Mouse (Mus musculus): ENCODE data around the gene Mfsd4b2. TPM values are rescaled to one million over a fixed set of nuclear protein-coding genes. Genes with fewer than 3 reads are reported as not detected.
"Not testable (repeated sequence)": the region's sequence is repeated elsewhere in the genome, so short reads cannot be mapped to it uniquely, and the experiment has no call there.

The Mfsd4b2 gene
- polyA plus RNA-seq, 1 experiment from 2014 or later = 0.06 TPM

DNA sequence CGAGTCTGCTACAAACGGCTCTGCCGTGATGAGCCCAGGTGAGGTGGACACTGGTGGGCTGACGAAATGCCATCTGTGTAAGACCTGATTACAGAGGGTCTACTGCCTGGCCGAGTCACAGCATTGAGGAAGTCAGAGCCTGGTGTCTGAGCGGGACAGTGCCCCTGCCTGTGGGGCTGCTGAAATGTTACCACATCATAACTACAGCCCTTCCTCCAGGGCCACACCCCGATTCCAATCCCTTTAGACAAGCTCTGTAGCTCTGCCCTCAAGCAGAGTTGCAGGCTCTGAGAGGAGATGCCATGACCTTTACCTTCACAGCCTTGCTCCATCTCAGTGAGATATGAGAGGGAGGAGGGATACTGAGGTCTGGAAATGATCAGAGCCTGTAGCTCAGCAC, 9.8 kb upstream of the Mfsd4b2 start:
- no peak for ATAC-seq (replicated peaks)
- H3K4me2 ChIP-seq = no peak overlapping the region
- no peaks in the 10 kb centered on the region for H3K27me3 ChIP-seq (replicated peaks)
- no peaks in the 10 kb centered on the region for H3K36me3 ChIP-seq (replicated peaks)
- H3K9ac ChIP-seq = no peak overlapping the region
- H3K4me3 ChIP-seq = no peak overlapping the region
- 82% methylated on average over 7 of the region's 7 CpGs for WGBS
- H3K9me3 ChIP-seq = no peaks in the 10 kb centered on the region
- no peak overlapping the region for H3K27ac ChIP-seq
- H3K4me1 ChIP-seq = no peaks in the 10 kb centered on the region

DNA sequence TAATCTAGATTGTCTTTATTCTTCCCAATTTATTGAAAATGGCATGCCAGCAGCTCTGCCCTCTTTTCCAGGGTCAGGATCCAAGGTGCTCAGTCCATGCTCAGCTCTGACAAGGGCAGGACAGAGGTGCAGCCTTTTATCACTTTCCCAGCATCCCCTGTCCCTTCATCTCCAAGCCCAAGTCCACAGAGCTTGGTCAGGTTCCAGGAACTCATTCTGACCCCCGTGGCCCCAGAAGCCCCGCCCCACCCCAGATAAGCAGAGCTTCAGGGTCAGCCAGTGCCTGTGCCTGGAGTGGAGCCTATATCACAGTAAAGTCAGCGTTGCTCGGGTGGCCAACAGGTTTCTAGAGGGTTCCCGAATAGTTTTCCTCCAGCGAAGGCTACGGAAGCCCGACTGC, 2.2 kb downstream of the Mfsd4b2 start:
- H3K9ac ChIP-seq; H3K4me2 ChIP-seq; H3K4me3 ChIP-seq; H3K27ac ChIP-seq; ATAC-seq (replicated peaks); H3K36me3 ChIP-seq (replicated peaks); H3K9me3 ChIP-seq; H3K4me1 ChIP-seq: not testable (repeated sequence)
- H3K27me3 ChIP-seq (replicated peaks) = peaks cover 12% of the 10 kb centered on the region
- WGBS = 78% methylated on average over 8 of the region's 8 CpGs

DNA sequence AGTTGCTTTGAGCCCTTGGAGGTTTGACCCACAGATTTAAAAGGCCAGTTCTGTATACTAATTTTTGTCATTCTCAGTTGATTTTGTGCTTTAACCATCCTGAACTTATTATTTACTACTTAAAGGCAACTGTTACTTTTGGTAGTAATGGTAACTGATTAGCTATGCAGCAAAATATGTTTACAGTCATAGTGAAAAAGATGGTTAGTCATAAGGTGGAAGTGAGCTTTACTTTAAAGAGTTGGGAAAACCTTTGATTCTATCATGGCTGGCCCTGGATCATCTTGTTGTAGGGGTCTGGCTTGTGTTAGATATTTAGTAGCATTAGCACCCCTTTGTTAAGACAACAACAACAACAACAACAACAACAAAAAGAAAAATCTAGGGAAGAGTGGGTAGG, 14.1 kb downstream of the Mfsd4b2 start:
- no peak overlapping the region for H3K9ac ChIP-seq
- H3K9me3 ChIP-seq = no peaks in the 10 kb centered on the region
- H3K4me1 ChIP-seq = no peaks in the 10 kb centered on the region
- H3K4me2 ChIP-seq = no peak overlapping the region
- H3K27me3 ChIP-seq (replicated peaks) = no peaks in the 10 kb centered on the region
- H3K4me3 ChIP-seq = no peak overlapping the region
- ATAC-seq (replicated peaks) = no peak
- no peaks in the 10 kb centered on the region for H3K36me3 ChIP-seq (replicated peaks)
- H3K27ac ChIP-seq = no peak overlapping the region

DNA sequence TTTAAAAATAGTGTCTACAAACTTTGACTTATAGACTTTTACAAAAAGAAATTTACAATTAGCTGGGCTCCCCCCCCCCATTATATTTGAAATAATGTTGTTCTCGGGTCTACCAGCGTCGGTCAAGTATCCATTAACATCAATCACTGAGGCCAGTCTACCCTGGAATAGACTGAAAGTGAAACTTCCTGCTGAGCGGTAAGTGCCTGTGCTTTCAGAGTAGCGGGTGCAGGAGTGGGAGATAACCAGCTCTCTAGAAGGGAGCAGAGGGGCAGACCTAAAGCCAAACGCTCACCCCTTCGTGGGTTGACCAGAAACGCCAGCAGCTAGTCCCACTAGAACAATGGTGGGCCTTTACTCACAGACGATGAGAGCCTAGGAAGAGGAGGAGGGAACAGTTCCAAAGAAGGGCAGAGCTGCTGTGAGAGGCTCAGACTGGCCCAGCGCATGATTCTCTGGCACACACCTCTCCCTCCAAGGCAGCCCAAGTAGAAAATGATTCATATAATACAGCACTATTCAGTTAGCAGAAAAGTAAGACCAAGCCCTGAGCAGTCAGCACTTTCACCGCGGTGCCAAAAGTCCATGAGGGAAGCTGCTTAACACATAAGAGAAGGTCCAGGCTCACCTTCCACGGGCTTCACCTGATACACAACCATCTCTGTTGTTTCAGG, 17.8 kb downstream of the Mfsd4b2 start:
- Histone ChIP-seq H3K4me3 (no peak overlapping the region), H3K27ac (no peak overlapping the region), H3K9me3 (no peaks in the 10 kb centered on the region), H3K9ac (no peak overlapping the region), H3K36me3 (replicated peaks) (no peaks in the 10 kb centered on the region), H3K4me1 (no peaks in the 10 kb centered on the region), H3K27me3 (replicated peaks) (no peaks in the 10 kb centered on the region), H3K4me2 (no peak overlapping the region)
- 76% methylated on average over 13 of the region's 13 CpGs for WGBS
- ATAC-seq (replicated peaks) = no peak

DNA sequence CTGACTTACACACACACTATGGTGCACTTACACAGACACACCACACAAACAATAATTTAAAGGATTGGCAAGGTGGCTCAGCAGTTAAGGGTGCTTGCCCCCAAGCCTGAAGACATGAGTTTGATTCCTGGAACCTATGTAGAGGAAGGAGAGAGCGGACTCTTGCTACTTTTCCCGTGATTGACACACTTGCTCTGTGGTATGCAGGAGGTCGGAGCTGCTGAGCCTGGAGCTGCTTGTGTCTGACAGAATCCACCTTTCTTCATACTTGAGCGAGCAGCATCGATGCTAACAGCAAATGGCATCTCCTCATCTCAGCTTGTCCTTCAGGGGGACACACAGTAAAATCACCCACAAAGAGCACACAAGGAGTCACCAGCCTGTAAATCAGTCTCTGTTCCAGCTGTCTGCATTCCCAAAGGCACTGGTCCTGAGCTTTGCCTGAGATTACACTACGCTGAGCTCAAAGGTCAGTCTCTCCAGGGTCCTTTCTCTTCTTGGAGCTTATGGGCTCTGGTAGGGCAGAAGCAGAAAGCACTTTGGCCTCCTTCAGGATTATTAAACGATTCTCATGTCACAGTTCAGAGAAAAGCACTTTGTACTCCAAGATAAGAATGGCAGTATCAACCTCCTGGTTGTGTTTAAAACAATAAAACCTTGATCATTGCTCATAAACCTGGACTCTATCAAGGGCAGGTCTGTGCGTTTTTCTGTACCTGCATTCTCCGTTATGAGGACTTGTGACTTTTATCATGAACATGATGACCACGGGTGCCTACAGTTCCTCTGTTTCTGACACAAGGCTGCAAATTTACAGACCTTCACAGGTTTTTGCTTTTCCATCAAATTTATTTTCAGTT, 19.7 kb downstream of the Mfsd4b2 start:
- 81% methylated on average over 10 of the region's 10 CpGs for WGBS
- Histone ChIP-seq H3K27me3 (replicated peaks) (no peaks in the 10 kb centered on the region), H3K9ac (no peak overlapping the region), H3K4me1 (no peaks in the 10 kb centered on the region), H3K27ac (no peak overlapping the region), H3K4me3 (no peak overlapping the region), H3K4me2 (no peak overlapping the region), H3K36me3 (replicated peaks) (no peaks in the 10 kb centered on the region), H3K9me3 (no peaks in the 10 kb centered on the region)
- ATAC-seq (replicated peaks) = no peak

DNA sequence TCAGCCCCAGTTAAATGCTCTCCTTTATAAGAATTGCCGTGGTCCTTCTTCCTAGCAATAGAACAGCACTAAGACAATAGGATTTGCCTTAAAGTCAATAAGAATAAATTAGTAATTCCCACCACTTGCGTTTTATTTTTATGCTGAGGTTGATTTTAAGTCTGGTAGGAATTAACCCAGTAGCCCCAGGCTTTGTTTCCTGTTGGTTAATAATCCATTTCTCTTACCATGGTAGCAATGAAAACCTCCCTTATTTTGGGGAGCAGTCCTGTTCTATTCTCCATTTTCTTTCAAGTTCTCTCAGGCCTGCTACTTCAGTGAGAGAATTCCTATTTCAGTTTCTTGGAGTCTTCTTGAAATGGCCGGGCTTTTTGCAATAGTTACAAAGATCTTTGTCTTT, 22.5 kb downstream of the Mfsd4b2 start:
- Histone ChIP-seq H3K9me3 (no peaks in the 10 kb centered on the region), H3K27me3 (replicated peaks) (no peaks in the 10 kb centered on the region), H3K4me3 (no peak overlapping the region), H3K36me3 (replicated peaks) (no peaks in the 10 kb centered on the region), H3K9ac (no peak overlapping the region), H3K27ac (no peak overlapping the region), H3K4me1 (0 out of 2 replicates have a peak, but pooled peaks cover 6% of the 10 kb centered on the region), H3K4me2 (no peak overlapping the region)
- WGBS = 77% methylated on average over 3 of the region's 3 CpGs
- no peak for ATAC-seq (replicated peaks)

DNA sequence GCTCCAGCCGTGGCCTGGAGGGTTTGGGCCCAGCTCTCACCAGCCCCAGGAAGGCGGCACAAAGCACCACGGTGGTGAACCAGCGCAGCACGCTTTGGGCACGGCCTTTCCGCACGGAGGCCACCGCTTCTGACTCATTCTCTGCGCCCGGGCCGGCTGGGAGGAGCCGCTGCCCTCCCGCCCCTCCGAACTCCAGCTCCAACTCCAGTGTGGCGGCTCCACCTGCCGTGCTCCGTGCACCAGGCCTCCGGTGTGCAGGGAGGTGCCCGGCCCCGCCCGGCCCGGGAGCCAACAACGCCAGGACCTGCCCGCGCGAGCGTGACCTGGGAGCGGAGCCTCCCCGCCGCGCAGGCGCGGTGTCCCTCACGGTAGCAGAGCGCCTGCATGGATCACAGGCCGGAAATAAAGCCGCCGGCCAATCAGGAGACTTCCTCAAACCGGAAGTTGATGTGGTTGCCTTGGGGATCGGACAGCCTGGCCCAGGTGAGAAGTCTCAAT, 27.8 kb downstream of the Mfsd4b2 start, which contains the start of gene Mfsd4b4:
Gene Mfsd4b4, minus strand, starts transcription at position 365 of the 498 bp plus-strand sequence.
- Histone ChIP-seq H3K4me2 (peak within 1 kb of the TSS; percentile 77), H3K9ac (peak within 1 kb of the TSS; percentile 86), H3K27me3 (replicated peaks) (no peaks in the 10 kb centered on the region), H3K4me3 (peak within 1 kb of the TSS; percentile 79), H3K4me1 (peaks cover 16% of the 10 kb centered on the region), H3K27ac (peak within 1 kb of the TSS; percentile 86), H3K36me3 (replicated peaks) (no peaks in the 10 kb centered on the region), H3K9me3 (no peaks in the 10 kb centered on the region)
- peak; percentile 99 for ATAC-seq (replicated peaks)
- WGBS = under 1% methylated on average over 41 of the region's 41 CpGs

DNA sequence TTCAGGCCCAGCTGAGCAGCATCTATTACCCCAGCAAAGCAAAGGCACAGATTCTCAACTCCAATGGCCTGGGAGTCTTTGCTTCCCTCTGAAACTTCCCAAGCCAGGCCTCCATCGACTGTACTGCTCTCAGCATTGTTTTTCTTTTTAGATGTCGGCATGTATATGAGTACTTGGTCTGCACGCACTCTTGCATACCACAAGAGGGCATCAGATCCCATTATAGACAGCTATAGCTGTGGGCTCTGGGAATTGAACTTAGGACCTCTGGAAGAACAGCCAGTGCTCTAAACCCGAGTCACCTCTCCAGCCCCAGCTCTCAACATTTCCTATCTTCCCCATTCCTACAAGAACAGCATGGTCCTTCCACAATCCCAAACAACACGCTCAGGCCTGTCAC, 30.2 kb downstream of the Mfsd4b2 start:
- Histone ChIP-seq H3K9ac (no peak overlapping the region), H3K4me2 (no peak overlapping the region), H3K4me3 (no peak overlapping the region), H3K27ac (no peak overlapping the region), H3K4me1 (peaks cover 16% of the 10 kb centered on the region), H3K36me3 (replicated peaks) (no peaks in the 10 kb centered on the region), H3K9me3 (no peaks in the 10 kb centered on the region), H3K27me3 (replicated peaks) (no peaks in the 10 kb centered on the region)
- no peak for ATAC-seq (replicated peaks)
- 82% methylated on average over 5 of the region's 5 CpGs for WGBS

DNA sequence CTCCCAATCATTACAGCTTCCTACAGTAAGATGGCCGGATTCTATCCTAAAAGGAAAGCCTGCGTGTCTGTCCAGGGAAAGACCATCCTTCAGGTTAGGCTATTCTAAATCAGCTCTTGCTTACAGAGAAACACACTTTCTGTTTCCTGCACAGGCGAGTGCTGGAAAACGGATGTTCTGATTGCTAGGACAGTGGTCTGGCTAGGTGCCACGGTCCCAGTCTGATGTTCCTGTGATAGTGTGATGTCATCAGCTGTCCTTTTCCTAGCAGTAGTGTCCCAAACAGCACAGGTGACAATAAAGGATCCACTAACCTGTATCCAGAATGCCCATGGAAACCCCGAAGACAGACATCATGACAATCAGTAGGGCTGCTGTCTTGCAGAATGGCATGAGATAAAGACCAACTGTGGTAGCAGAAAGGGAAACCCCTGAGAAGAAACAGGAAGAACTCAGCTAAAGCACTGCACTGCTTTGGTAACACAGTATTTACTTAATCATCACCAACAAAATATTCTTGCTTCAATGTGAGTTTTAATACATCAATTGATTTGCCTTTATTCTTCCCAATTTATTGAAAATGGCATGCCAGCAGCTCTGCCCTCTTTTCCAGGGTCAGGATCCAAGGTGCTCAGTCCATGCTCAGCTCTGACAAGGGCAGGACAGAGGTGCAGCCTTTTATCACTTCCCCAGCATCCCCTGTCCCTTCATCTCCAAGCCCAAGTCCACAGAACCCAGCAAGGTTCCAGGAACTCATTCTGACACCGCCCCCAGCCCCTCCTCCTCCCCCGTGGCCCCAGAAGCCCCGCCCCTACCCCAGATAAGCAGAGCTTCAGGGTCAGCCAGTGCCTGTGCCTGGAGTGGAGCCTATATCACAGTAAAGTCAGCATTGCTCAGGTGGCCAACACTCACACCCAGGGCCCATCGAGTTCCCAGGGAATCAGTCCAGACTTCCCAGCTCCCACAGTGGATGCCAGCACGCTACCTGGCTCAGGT, 32.7 kb downstream of the Mfsd4b2 start:
- Histone ChIP-seq H3K27ac (no peak overlapping the region), H3K4me2 (no peak overlapping the region), H3K4me3 (no peak overlapping the region), H3K36me3 (replicated peaks) (no peaks in the 10 kb centered on the region), H3K9me3 (no peaks in the 10 kb centered on the region), H3K4me1 (peaks cover 9% of the 10 kb centered on the region), H3K27me3 (replicated peaks) (no peaks in the 10 kb centered on the region), H3K9ac (no peak overlapping the region)
- ATAC-seq (replicated peaks) = no peak
- WGBS = 75% methylated on average over 11 of the region's 11 CpGs

DNA sequence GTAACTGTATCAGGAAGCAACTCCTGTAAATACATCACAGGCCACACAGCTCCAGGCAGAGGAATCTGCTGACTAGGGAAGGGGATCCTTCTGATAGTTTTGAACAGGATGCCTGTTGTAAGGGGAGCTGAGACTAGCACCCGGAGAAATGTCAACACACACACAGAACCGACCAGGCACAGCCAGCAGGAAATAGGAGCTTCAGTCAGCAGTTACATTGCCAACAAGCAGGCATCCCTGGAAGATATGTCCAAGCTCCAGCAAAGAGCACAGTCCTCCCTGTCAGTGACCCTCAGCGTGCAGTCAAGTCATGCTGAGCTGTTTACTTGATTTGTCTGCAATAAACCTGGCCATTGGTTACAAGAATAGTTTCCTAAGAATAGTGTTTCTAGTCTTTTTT, 38.1 kb downstream of the Mfsd4b2 start:
- no peak overlapping the region for H3K27ac ChIP-seq
- no peak overlapping the region for H3K4me3 ChIP-seq
- no peaks in the 10 kb centered on the region for H3K4me1 ChIP-seq
- H3K27me3 ChIP-seq (replicated peaks) = no peaks in the 10 kb centered on the region
- no peak overlapping the region for H3K4me2 ChIP-seq
- no peak for ATAC-seq (replicated peaks)
- no peaks in the 10 kb centered on the region for H3K36me3 ChIP-seq (replicated peaks)
- 86% methylated on average over 3 of the region's 3 CpGs for WGBS
- no peak overlapping the region for H3K9ac ChIP-seq
- no peaks in the 10 kb centered on the region for H3K9me3 ChIP-seq
